Mouse (Mus musculus) E14TG2a.4 (cell line): Measurements from ENCODE around the gene 4930503B20Rik.

Experiments
- H3K27me3 ChIP-seq: 2 replicates; pipeline ENCODE4 v1.6.1; 2014; ENCODE audit warnings: low read length, control low read depth; ENCODE audit not compliant: insufficient read depth
- H3K36me3 ChIP-seq: 2 replicates; pipeline ENCODE4 v1.6.1; 2014; ENCODE audit warnings: low read length, control low read depth; ENCODE audit not compliant: insufficient read depth
- H3K4me1 ChIP-seq: replicated peaks from 2 replicates; pipeline ENCODE4 v1.6.1; 2014; ENCODE audit warnings: low read depth, low read length, control low read depth
- H3K4me3 ChIP-seq: replicated peaks from 2 replicates; pipeline ENCODE4 v1.5.1; 2014; ENCODE audit warnings: mild to moderate bottlenecking, low read length
- H3K9me3 ChIP-seq: 2 replicates; pipeline ENCODE4 v1.6.1; 2014; ENCODE audit warnings: low read length, control low read depth
- CTCF ChIP-seq: conservative IDR thresholded peaks from 2 replicates; pipeline ENCODE4 v1.5.1; 2014; ENCODE audit warnings: low read length
- NANOG ChIP-seq: IDR thresholded peaks from 2 replicates; pipeline ENCODE4 v1.6.1; 2014; ENCODE audit warnings: borderline replicate concordance, low read length, mixed read lengths
- POU5F1 ChIP-seq: IDR thresholded peaks from 2 replicates; pipeline ENCODE4 v1.6.1; 2014; ENCODE audit warnings: low read length, borderline replicate concordance

The 4930503B20Rik gene

DNA sequence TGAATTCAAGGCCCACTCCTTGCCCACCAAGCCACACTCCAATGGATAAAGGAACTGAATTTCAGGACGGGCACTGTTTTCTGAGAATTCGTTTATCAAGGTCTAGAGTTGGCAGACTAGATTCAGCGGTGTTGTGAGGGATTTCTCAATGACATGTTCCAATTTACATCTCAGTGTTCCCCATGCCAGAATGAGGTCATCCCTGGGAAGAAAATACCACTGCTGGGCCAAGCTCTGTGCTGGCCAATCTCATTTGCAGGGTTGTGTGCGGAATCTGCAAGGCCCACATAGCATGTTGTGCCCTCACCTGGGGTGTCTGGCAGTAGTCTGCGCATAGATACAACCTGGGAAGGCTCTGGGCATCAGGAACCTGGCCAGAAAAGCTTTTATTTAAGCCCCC is 8.2 kb upstream of the 4930503B20Rik start:
- H3K9me3 ChIP-seq: no peaks in the 10 kb centered on the region
- H3K4me1 ChIP-seq: peaks cover 8% of the 10 kb centered on the region
- TF ChIP-seq NANOG: no peak
- no peak for TF ChIP-seq CTCF
- no peak for TF ChIP-seq POU5F1
- H3K36me3 ChIP-seq: no peaks in the 10 kb centered on the region
- no peaks in the 10 kb centered on the region for H3K27me3 ChIP-seq
- no peak overlapping the region for H3K4me3 ChIP-seq

DNA sequence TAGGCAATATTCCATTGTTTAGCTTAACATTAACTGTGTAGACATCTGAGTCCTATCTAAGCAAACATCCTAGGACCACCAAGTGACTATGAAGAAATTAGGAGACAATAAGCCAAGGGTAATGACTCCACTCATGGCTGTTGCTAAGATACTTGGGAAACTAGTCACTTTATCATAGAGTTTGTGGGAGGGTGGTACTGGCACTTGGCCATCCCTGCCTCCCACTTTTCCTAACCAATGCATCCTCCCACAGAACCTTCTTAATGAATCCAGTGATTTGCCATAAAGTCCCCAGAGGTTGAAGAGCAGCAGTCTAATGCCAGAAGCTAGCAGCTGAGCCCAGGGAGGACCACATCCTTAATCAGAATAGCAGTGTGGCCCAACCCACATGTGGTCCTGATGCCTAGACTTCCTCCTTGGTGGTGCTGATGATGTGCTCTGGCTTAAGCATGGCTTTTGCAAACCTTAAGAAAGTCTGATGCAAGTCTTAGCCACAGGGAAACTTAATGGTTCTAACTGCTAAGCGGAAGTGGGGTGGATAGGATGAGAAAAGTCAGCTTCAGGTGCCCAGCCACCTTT is 7.0 kb upstream of the 4930503B20Rik start:
- no peaks in the 10 kb centered on the region for H3K27me3 ChIP-seq
- H3K4me1 ChIP-seq: peaks cover 12% of the 10 kb centered on the region
- no peak overlapping the region for H3K4me3 ChIP-seq
- no peaks in the 10 kb centered on the region for H3K36me3 ChIP-seq
- H3K9me3 ChIP-seq: no peaks in the 10 kb centered on the region
- no peak for TF ChIP-seq CTCF
- TF ChIP-seq POU5F1: no peak
- no peak for TF ChIP-seq NANOG

DNA sequence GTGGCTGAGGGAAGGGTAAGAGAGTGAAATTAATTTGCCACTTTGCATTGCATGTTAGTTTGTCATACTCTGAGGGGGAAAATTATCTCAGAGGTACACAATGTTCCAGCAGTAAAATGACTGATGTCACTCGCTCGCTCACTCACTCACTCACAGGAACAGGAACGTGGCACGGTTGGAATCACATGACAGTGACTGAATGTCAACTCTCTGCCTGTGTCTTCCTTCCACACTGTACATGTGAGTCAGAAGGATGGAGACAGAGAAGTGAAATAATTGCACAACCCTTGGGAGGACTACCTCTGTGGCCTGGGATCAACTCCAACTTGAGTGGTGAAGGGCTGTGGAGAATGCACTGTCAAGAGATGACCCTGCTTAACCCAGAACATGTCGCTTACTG is 6.3 kb upstream of the 4930503B20Rik start:
- Histone ChIP-seq H3K4me1 (peaks cover 12% of the 10 kb centered on the region), H3K36me3 (no peaks in the 10 kb centered on the region), H3K9me3 (no peaks in the 10 kb centered on the region), H3K4me3 (no peak overlapping the region), H3K27me3 (no peaks in the 10 kb centered on the region)
- no peak for TF ChIP-seq POU5F1
- no peak for TF ChIP-seq NANOG
- TF ChIP-seq CTCF: no peak

DNA sequence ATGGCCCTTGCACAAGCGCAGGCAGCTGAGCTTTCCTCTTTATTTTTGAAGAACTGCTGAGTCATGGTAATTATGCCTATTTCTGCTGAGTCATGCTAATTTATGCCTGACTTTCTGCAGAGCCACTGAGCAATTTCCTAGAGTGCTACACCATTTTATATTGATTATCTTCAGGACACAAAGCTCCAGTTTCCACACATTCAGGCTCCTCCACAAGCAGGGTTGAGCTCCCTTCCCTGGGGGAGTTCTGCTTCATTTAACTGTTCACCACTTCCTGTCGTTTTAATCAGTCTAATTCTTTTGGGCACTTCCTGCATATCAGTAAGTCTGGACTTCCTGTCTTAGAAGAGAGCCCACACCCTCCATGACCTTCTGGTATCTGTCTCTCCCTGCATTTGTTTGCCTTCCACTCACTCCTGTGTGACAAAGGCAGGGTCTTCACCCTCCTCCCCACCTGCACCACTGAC is 4.0 kb upstream of the 4930503B20Rik start:
- Histone ChIP-seq H3K4me1 (peaks cover 12% of the 10 kb centered on the region), H3K27me3 (no peaks in the 10 kb centered on the region), H3K4me3 (no peak overlapping the region), H3K9me3 (no peaks in the 10 kb centered on the region), H3K36me3 (no peaks in the 10 kb centered on the region)
- no peak for TF ChIP-seq POU5F1
- TF ChIP-seq CTCF: no peak
- no peak for TF ChIP-seq NANOG

DNA sequence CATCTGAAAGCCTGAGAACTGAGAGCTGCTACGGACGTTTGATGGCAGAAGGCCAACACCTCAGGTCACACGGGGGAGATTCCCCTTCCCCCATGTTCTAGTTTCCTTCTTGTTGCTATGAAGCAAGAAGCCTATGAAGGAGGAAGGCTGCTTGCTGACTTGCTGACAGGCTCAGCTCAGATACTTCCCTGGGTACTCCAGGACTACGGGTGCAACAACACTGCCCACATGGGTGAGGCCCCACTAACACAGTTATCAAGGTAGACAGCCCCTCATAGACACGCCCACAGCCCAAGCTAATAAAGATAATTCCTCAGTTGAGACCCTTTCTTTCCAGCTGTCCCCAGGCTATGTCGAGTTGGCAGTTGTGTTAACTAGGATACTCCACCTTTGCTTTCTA is 2.6 kb upstream of the 4930503B20Rik start:
- no peaks in the 10 kb centered on the region for H3K27me3 ChIP-seq
- no peaks in the 10 kb centered on the region for H3K9me3 ChIP-seq
- TF ChIP-seq NANOG (no peak), CTCF (no peak), POU5F1 (no peak)
- no peaks in the 10 kb centered on the region for H3K36me3 ChIP-seq
- no peak overlapping the region for H3K4me3 ChIP-seq
- peaks cover 12% of the 10 kb centered on the region for H3K4me1 ChIP-seq

DNA sequence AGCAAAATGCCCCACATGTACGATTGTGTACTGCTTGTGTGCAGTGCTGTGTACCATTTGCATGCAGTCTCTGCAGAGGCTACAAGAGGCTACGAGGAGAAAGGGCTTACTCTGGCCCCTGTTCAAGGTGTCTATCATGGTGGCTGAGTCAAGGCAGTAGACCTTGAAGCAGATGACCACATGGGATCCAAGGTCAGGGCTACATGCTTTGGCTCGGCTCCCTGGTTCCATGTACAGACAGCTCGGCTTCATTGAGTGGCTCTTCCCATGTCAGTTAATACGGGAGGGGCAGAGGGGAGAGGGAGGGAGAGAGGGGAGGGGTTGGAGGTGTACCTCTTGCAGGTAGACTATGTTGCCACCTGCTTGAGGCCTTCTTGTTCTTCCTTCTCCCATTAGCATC is 1.3 kb upstream of the 4930503B20Rik start:
- Histone ChIP-seq H3K9me3 (no peaks in the 10 kb centered on the region), H3K27me3 (peaks cover 4% of the 10 kb centered on the region; the same call in 1 of the 2 replicates), H3K4me3 (no peak overlapping the region), H3K36me3 (no peaks in the 10 kb centered on the region), H3K4me1 (peaks cover 12% of the 10 kb centered on the region)
- TF ChIP-seq NANOG: no peak
- TF ChIP-seq POU5F1: no peak
- TF ChIP-seq CTCF: no peak

DNA sequence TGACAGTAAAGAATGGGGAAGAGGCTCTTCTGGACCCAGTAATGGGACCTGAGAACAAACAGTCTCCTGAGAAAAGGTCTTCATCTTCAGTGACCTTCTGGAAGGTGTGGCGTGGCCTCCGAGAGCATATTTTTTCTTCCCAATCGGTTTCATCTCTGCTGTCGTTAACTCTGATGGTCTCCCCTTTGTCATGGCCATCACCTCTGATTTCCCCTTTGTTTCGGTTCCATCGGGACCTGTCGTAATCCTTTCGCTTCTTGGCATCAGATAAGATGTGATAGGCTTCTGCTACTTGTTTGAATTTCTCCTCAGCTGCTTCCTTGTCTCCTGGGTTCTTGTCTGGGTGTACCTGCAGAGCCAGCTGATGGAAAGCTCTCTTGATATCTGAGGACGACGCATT is 401 bp downstream of the 4930503B20Rik start:
- H3K36me3 ChIP-seq: no peaks in the 10 kb centered on the region
- peaks cover 12% of the 10 kb centered on the region for H3K4me1 ChIP-seq
- no peaks in the 10 kb centered on the region for H3K9me3 ChIP-seq
- H3K4me3 ChIP-seq: no peak overlapping the region
- no peak for TF ChIP-seq POU5F1
- peak; percentile 96 for TF ChIP-seq NANOG
- H3K27me3 ChIP-seq: peaks cover 4% of the 10 kb centered on the region; the same call in 1 of the 2 replicates

DNA sequence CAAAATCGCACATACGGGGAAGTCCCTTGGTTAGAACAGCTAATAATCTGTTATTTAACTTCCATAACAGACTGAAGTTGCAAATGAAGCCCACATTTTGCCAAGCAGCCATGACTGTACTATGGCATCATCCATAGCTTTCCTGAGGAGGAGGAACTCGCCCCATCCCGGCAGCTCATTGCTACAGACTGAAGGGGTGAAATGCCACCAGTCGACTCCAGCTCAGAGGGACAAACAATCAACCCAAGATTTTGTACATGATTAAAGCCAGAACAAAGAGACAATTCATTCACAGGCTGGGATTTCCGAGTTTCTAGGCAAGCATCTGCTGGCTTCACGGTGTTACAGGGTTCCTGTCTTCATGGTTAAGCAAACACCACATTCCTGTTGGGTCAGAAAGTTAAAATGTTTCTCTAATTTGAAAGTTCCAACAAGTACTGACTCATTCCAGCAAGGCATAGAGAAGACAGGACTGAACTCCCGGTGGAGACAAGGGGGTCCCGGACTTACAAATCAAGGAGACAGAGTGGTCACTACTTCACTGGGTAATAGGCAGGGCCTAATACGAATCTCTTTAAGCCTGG is 1.7 kb downstream of the 4930503B20Rik start:
- no peaks in the 10 kb centered on the region for H3K36me3 ChIP-seq
- H3K4me1 ChIP-seq: peaks cover 4% of the 10 kb centered on the region; the same call in 1 of the 2 replicates
- H3K27me3 ChIP-seq: peaks cover 4% of the 10 kb centered on the region; the same call in 1 of the 2 replicates
- no peaks in the 10 kb centered on the region for H3K9me3 ChIP-seq
- no peak overlapping the region for H3K4me3 ChIP-seq
- no peak for TF ChIP-seq NANOG
- no peak for TF ChIP-seq CTCF
- no peak for TF ChIP-seq POU5F1

DNA sequence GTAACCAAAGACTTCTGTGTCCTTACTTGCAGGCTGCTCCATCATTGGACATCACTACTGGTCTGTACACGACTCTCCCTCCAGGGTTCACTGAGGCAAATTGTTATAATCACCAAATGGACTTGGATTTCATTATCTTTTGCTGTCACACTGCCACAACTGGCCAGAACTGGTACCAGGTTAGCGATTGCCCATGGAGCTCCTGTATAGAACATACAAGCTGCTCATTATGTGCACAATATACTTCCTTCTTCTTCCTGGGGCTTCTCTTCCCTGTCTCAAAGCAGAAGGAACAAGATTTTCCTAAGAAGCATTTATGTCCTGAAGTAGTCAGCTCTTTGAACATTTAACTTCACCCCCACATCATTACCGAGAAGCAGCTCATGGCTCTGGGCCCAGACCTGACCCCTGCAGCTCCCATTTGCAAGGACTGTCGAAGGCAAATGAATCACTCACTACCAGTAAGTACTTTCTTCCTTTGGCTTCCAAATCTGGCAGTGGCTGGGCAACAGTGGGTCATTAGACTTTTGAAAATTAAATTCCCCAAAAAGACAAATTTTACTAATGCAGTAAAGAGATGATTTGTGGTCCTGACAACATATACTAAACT is 9.2 kb downstream of the 4930503B20Rik start:
- Histone ChIP-seq H3K9me3 (peaks cover 22% of the 10 kb centered on the region), H3K4me3 (no peak overlapping the region), H3K4me1 (no peaks in the 10 kb centered on the region), H3K36me3 (no peaks in the 10 kb centered on the region), H3K27me3 (no peaks in the 10 kb centered on the region)
- TF ChIP-seq NANOG: no peak
- no peak for TF ChIP-seq CTCF
- no peak for TF ChIP-seq POU5F1
